Mouse (Mus musculus): Measurements from ENCODE around the gene Ccz1. TPM values are rescaled to one million over a fixed set of nuclear protein-coding genes. Genes with fewer than 3 reads are reported as not detected.

Gene Ccz1
- polyA plus RNA-seq, 1 experiment from 2014 or later = 93.1 TPM

DNA sequence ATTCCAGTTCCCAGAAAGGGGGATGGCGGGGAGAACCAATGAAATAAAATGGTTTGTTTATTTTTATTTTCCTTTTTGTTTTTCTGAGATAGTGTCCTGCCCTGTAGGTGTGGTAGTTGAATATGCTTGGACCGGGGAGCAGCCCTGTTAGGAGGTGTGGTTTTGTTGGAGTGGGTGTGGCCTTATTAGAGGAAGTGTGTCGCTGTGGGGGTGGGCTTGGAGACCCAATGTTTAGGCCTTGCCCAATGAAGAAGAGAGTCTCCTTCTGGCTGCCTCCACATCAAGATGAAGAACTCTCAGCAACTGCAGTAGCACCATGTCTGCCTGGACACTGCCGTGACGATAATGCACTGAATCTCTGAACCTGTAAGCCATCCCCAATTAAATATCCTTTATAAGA is 25.2 kb upstream of the Ccz1 start:
- no peak for DNase-seq (ENCODE audit: low spot score)
- H3K27ac ChIP-seq (ENCODE audit: low read depth, low read length) = no peak overlapping the region
- no peak overlapping the region for H3K4me3 ChIP-seq (ENCODE audit: low read depth, low read length)
- no peak for ATAC-seq (replicated peaks; ENCODE audit: low FRiP score)
- H3K4me2 ChIP-seq = no peak overlapping the region
- H3K36me3 ChIP-seq (ENCODE audit: control insufficient read depth, insufficient read depth, low read length) = no peaks in the 10 kb centered on the region
- H3K4me1 ChIP-seq (replicated peaks; ENCODE audit: control insufficient read depth, insufficient read depth, low read length) = no peaks in the 10 kb centered on the region
- H3K27me3 ChIP-seq (replicated peaks; ENCODE audit: control insufficient read depth, insufficient read depth, low read length) = no peaks in the 10 kb centered on the region
- H3K9ac ChIP-seq (ENCODE audit: low read depth, low read length) = no peak overlapping the region
- no peaks in the 10 kb centered on the region for H3K9me3 ChIP-seq (ENCODE audit: control insufficient read depth, low read length)
- 78% methylated on average over 5 of the region's 5 CpGs for WGBS

DNA sequence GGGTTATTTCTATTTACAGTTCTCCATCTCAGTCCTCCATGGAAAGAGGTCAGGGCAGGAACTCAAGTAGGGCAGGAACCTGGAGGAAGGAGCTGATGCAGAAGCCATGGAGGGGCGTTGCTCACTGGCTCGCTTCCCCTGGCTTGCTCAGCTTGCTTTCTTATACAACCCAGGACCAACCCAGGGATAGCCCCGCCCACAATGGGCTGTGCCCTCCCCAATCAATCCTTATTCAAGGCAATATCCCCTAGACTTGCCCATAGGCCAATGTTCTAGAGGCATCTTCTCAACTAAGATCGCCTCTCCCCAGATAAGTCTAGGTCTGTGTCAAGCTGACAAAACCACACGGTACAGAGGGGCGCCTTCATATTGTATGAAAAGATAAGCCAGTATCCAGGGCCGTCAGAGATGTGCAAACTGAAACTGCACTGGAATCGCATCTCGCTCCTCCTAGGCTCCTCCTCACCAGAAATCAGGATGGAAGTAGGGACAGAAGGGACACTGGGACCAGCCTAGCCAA is 24.5 kb upstream of the Ccz1 start:
- ATAC-seq (replicated peaks; ENCODE audit: low FRiP score) (peak; percentile 74), DNase-seq (ENCODE audit: low spot score) (no peak)
- H3K4me1 ChIP-seq (replicated peaks; ENCODE audit: control insufficient read depth, insufficient read depth, low read length) = no peaks in the 10 kb centered on the region
- 60% methylated on average over 9 of the region's 9 CpGs for WGBS
- no peak overlapping the region for H3K9ac ChIP-seq (ENCODE audit: low read depth, low read length)
- no peaks in the 10 kb centered on the region for H3K9me3 ChIP-seq (ENCODE audit: control insufficient read depth, low read length)
- H3K4me2 ChIP-seq = no peak overlapping the region
- no peak overlapping the region for H3K4me3 ChIP-seq (ENCODE audit: low read depth, low read length)
- H3K27me3 ChIP-seq (replicated peaks; ENCODE audit: control insufficient read depth, insufficient read depth, low read length) = no peaks in the 10 kb centered on the region
- H3K27ac ChIP-seq (ENCODE audit: low read depth, low read length) = no peak overlapping the region
- H3K36me3 ChIP-seq (ENCODE audit: control insufficient read depth, insufficient read depth, low read length) = no peaks in the 10 kb centered on the region

DNA sequence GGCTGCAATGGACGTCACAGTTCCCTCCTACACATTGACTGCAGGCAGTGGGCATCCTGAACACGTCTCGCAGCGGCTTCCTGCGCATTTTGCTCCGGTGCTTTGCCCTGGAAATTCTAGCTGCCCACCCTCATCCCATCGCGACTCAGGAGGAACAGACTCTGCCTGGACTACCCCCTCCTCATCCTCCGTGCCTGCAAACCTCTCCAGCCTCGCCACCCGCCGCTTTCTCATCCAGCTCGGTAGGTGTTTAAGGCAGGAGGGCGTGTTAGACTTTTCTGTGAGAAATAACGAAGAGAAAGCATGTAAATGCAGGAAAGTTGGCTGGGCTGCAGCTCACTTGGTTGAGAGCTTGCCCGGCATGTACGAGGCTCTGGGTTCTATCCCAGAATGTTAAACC is 22.3 kb upstream of the Ccz1 start:
- Histone ChIP-seq H3K27me3 (replicated peaks; ENCODE audit: control insufficient read depth, insufficient read depth, low read length) (no peaks in the 10 kb centered on the region), H3K36me3 (ENCODE audit: control insufficient read depth, insufficient read depth, low read length) (no peaks in the 10 kb centered on the region), H3K9me3 (ENCODE audit: control insufficient read depth, low read length) (no peaks in the 10 kb centered on the region), H3K4me1 (replicated peaks; ENCODE audit: control insufficient read depth, insufficient read depth, low read length) (no peaks in the 10 kb centered on the region), H3K4me3 (ENCODE audit: low read depth, low read length) (no peak overlapping the region), H3K4me2 (no peak overlapping the region), H3K9ac (ENCODE audit: low read depth, low read length) (no peak overlapping the region), H3K27ac (ENCODE audit: low read depth, low read length) (no peak overlapping the region)
- no peak for DNase-seq (ENCODE audit: low spot score)
- no peak for ATAC-seq (replicated peaks; ENCODE audit: low FRiP score)
- WGBS = 58% methylated on average over 17 of the region's 17 CpGs

DNA sequence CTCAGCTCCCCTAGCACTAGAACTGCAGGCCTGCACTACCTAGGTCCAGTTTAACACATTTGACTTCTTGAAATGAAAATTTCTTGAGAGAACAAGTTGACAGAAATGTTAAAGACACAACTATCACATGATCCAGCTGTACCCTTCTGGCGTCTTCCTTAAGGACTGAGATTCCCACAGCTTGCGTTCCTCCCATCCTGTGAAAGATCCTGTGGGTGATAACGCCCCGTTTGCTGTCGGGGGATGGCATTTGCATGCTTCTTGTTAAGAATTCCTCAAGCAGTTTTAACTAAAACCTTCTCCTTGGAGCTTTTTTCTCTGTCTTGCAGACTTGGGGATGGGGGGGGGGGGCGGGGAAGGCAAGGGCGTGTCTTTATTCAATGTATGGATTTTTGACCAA is 19.9 kb upstream of the Ccz1 start:
- DNase-seq (ENCODE audit: low spot score) (no peak), ATAC-seq (replicated peaks; ENCODE audit: low FRiP score) (no peak)
- Histone ChIP-seq H3K9me3 (ENCODE audit: control insufficient read depth, low read length) (no peaks in the 10 kb centered on the region), H3K36me3 (ENCODE audit: control insufficient read depth, insufficient read depth, low read length) (no peaks in the 10 kb centered on the region), H3K9ac (ENCODE audit: low read depth, low read length) (no peak overlapping the region), H3K4me1 (replicated peaks; ENCODE audit: control insufficient read depth, insufficient read depth, low read length) (no peaks in the 10 kb centered on the region), H3K27ac (ENCODE audit: low read depth, low read length) (no peak overlapping the region), H3K27me3 (replicated peaks; ENCODE audit: control insufficient read depth, insufficient read depth, low read length) (no peaks in the 10 kb centered on the region), H3K4me2 (no peak overlapping the region), H3K4me3 (ENCODE audit: low read depth, low read length) (no peak overlapping the region)
- WGBS = 49% methylated on average over 7 of the region's 7 CpGs

DNA sequence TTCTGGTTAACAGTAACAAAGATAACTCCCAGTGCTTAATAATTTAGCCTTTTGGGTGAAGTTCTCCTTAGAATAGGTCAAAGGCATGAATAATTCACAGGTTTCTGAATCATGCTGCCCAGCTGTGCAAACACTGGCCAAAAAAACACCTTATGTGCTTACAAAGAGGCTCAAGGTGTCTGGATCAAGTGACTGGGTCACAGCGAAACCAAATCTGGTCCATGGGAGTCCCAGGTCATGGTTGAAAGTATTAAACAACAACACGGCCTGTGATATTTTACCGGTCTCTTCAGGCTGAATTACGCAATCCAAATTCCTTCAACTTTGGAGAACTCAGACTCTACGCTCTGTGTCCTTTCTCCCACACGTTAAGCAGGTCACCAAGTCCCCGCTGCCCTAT is 17.8 kb upstream of the Ccz1 start:
- DNase-seq (ENCODE audit: low spot score) (no peak), ATAC-seq (replicated peaks; ENCODE audit: low FRiP score) (no peak)
- 86% methylated on average over 7 of the region's 7 CpGs for WGBS

DNA sequence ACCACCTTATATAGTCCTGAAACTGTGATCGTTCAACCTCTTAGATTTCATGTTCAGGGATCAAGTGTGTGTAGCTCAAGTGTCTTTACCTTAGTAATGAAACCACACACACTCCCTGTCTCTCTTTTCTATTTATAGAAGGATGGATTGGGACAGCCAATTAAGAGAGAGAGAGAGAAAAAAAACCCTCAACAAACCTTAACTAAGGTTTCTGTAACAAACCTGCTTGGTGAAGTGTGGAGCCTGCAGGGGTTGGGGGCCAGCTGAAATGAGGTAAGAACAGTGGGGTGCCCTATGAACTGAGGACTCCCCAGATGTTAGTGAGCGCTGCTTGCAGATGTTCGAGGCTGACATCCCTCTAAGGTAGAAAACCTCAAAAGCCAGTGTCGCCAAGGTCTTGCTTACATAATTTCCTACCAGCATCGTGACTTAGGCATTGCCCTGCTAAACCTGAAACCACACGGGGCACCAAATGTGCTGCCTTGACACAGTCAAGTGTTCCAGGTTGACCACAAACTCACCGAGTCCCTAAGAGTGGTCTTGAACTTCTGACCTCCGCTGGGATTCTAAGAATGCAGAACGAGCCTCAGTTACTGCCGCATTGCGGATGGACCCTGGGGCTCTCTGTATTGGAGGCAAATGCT is 12.1 kb upstream of the Ccz1 start, which contains the start of gene Ocm:
TSS of gene Ocm (minus strand) at position 51 of the 644 bp plus-strand sequence.
- Histone ChIP-seq H3K4me3 (ENCODE audit: low read depth, low read length) (no peak within 1 kb of the TSS), H3K4me2 (no peak within 1 kb of the TSS), H3K27ac (ENCODE audit: low read depth, low read length) (no peak within 1 kb of the TSS), H3K9me3 (ENCODE audit: control insufficient read depth, low read length) (no peaks in the 10 kb centered on the region), H3K27me3 (replicated peaks; ENCODE audit: control insufficient read depth, insufficient read depth, low read length) (no peaks in the 10 kb centered on the region), H3K4me1 (replicated peaks; ENCODE audit: control insufficient read depth, insufficient read depth, low read length) (no peaks in the 10 kb centered on the region), H3K9ac (ENCODE audit: low read depth, low read length) (no peak within 1 kb of the TSS), H3K36me3 (ENCODE audit: control insufficient read depth, insufficient read depth, low read length) (no peaks in the 10 kb centered on the region)
- DNase-seq (ENCODE audit: low spot score) (no peak), ATAC-seq (replicated peaks; ENCODE audit: low FRiP score) (no peak)
- WGBS = 68% methylated on average over 11 of the region's 11 CpGs

More for the DNA sequence above, 17.8 kb upstream of the Ccz1 start:
- Histone ChIP-seq H3K4me3 (ENCODE audit: low read depth, low read length) (no peak overlapping the region), H3K9me3 (ENCODE audit: control insufficient read depth, low read length) (no peaks in the 10 kb centered on the region), H3K4me1 (replicated peaks; ENCODE audit: control insufficient read depth, insufficient read depth, low read length) (no peaks in the 10 kb centered on the region), H3K36me3 (ENCODE audit: control insufficient read depth, insufficient read depth, low read length) (no peaks in the 10 kb centered on the region), H3K27ac (ENCODE audit: low read depth, low read length) (no peak overlapping the region), H3K9ac (ENCODE audit: low read depth, low read length) (no peak overlapping the region), H3K27me3 (replicated peaks; ENCODE audit: control insufficient read depth, insufficient read depth, low read length) (no peaks in the 10 kb centered on the region), H3K4me2 (no peak overlapping the region)

DNA sequence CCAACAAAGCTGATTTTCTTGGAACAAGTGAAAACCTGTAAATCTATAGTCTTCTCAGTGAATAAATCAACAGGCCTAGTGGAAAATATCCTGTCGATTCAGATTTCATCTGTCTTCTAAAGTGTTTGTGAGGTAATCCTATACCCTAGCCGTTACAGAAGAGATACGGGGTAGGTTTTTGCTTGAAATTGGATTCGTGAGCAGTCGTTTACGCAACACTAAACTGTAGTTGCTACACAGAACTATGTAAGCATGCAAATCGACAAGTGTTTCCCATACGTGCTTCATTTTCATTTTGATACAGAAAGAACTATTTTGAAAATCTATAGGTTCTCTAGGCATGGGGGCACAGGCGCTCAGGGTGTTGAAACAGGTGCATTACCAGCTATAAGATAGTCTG is 1.2 kb upstream of the Ccz1 start:
- no peak overlapping the region for H3K4me2 ChIP-seq
- no peak overlapping the region for H3K9ac ChIP-seq (ENCODE audit: low read depth, low read length)
- H3K27ac ChIP-seq (ENCODE audit: low read depth, low read length) = no peak overlapping the region
- no peaks in the 10 kb centered on the region for H3K9me3 ChIP-seq (ENCODE audit: control insufficient read depth, low read length)
- H3K27me3 ChIP-seq (replicated peaks; ENCODE audit: control insufficient read depth, insufficient read depth, low read length) = no peaks in the 10 kb centered on the region
- DNase-seq (ENCODE audit: low spot score) (no peak), ATAC-seq (replicated peaks; ENCODE audit: low FRiP score) (no peak)
- H3K4me1 ChIP-seq (replicated peaks; ENCODE audit: control insufficient read depth, insufficient read depth, low read length) = no peaks in the 10 kb centered on the region
- peaks cover 6% of the 10 kb centered on the region; the same call in 1 of the 2 replicates for H3K36me3 ChIP-seq (ENCODE audit: control insufficient read depth, insufficient read depth, low read length)
- 85% methylated on average over 9 of the region's 9 CpGs for WGBS
- no peak overlapping the region for H3K4me3 ChIP-seq (ENCODE audit: low read depth, low read length)

DNA sequence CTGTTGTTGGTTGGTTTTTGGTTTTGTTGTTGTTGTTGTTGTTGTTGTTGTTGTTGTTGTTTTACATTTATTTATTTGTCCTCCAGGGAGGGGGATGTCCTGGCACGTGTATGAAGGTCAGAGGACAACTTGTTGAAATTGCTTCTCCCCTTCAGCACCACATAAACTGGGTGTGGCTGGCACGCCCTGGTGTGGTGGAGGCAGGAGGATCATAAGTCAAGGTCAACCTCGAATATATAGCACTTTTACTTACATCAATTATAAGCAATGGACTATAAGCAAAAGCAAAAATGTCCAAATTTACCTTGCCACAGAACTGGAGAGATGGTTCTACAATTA is 604 bp upstream of the Ccz1 start:
- Histone ChIP-seq H3K4me3 (ENCODE audit: low read depth, low read length) (peak overlapping the region; percentile 80), H3K36me3 (ENCODE audit: control insufficient read depth, insufficient read depth, low read length) (peaks cover 11% of the 10 kb centered on the region; the same call in 1 of the 2 replicates), H3K9ac (ENCODE audit: low read depth, low read length) (no peak overlapping the region), H3K27me3 (replicated peaks; ENCODE audit: control insufficient read depth, insufficient read depth, low read length) (no peaks in the 10 kb centered on the region), H3K27ac (ENCODE audit: low read depth, low read length) (no peak overlapping the region), H3K9me3 (ENCODE audit: control insufficient read depth, low read length) (no peaks in the 10 kb centered on the region), H3K4me1 (replicated peaks; ENCODE audit: control insufficient read depth, insufficient read depth, low read length) (no peaks in the 10 kb centered on the region), H3K4me2 (peak overlapping the region; percentile 75)
- 71% methylated on average over 3 of the region's 3 CpGs for WGBS
- no peak for DNase-seq (ENCODE audit: low spot score)
- no peak for ATAC-seq (replicated peaks; ENCODE audit: low FRiP score)

All from liver, embryonic 11.5 days (tissue).